Mouse (Mus musculus): ENCODE measurements around the gene Klf9.

Klf9 gene

GRCm38 (mm10) chr19:23162877-23163276, 21.9 kb downstream of the Klf9 start:
- no peak for DNase-seq (ENCODE audit: low spot score)

GRCm38 (mm10) chr19:23163361-23163760, 22.3 kb downstream of the Klf9 start:
- no peak for DNase-seq (ENCODE audit: low spot score)

GRCm38 (mm10) chr19:23164651-23165240, 23.7 kb downstream of the Klf9 start:
- no peak for DNase-seq (ENCODE audit: low spot score)

GRCm38 (mm10) chr19:23166550-23167284, 25.7 kb downstream of the Klf9 start:
- no peak for DNase-seq (ENCODE audit: low spot score)

- no peak for DNase-seq (ENCODE audit: low spot score)
Measured at GRCm38 (mm10) chr19:23168899-23169658, 28.1 kb downstream of the Klf9 start.

- DNase-seq (ENCODE audit: low spot score) = no peak
Measured at GRCm38 (mm10) chr19:23169659-23170050, 28.6 kb downstream of the Klf9 start.

GRCm38 (mm10) chr19:23170476-23170875, 29.4 kb downstream of the Klf9 start:
- DNase-seq (ENCODE audit: low spot score) = no peak

GRCm38 (mm10) chr19:23171136-23171535, 30.1 kb downstream of the Klf9 start:
- DNase-seq (ENCODE audit: low spot score) = no peak

GRCm38 (mm10) chr19:23175090-23175489, 34.1 kb downstream of the Klf9 start:
- DNase-seq (ENCODE audit: low spot score) = no peak

GRCm38 (mm10) chr19:23175511-23175910, 34.5 kb downstream of the Klf9 start:
- no peak for DNase-seq (ENCODE audit: low spot score)

- DNase-seq (ENCODE audit: low spot score) = no peak
Measured at GRCm38 (mm10) chr19:23178533-23178932, 37.5 kb downstream of the Klf9 start.

GRCm38 (mm10) chr19:23183493-23183892, 42.5 kb downstream of the Klf9 start:
- DNase-seq (ENCODE audit: low spot score) = no peak

GRCm38 (mm10) chr19:23184068-23184467, 43.0 kb downstream of the Klf9 start:
- DNase-seq (ENCODE audit: low spot score) = no peak

GRCm38 (mm10) chr19:23187732-23188131, 46.7 kb downstream of the Klf9 start:
- no peak for DNase-seq (ENCODE audit: low spot score)

- no peak for DNase-seq (ENCODE audit: low spot score)
Measured at GRCm38 (mm10) chr19:23188986-23189385, 48.0 kb downstream of the Klf9 start.

GRCm38 (mm10) chr19:23189744-23190143, 48.7 kb downstream of the Klf9 start:
- no peak for DNase-seq (ENCODE audit: low spot score)

GRCm38 (mm10) chr19:23191486-23191885, 50.5 kb downstream of the Klf9 start:
- DNase-seq (ENCODE audit: low spot score) = no peak

- no peak for DNase-seq (ENCODE audit: low spot score)
Measured at GRCm38 (mm10) chr19:23193076-23193475, 52.0 kb downstream of the Klf9 start.

GRCm38 (mm10) chr19:23202106-23202505, 61.1 kb downstream of the Klf9 start:
- no peak for DNase-seq (ENCODE audit: low spot score)

- DNase-seq (ENCODE audit: low spot score) = no peak
Measured at GRCm38 (mm10) chr19:23203505-23204053, 62.6 kb downstream of the Klf9 start.

GRCm38 (mm10) chr19:23211325-23211724, 70.3 kb downstream of the Klf9 start:
- no peak for DNase-seq (ENCODE audit: low spot score)

GRCm38 (mm10) chr19:23214326-23214725, 73.3 kb downstream of the Klf9 start:
- DNase-seq (ENCODE audit: low spot score) = no peak

Measured in embryo, embryonic 10.5 days (tissue).